Mouse (Mus musculus) midbrain, postnatal 0 days (tissue): Measurements from ENCODE around the gene Fut8. TPM values are rescaled to one million over a fixed set of nuclear protein-coding genes. Genes with fewer than 3 reads are reported as not detected.
"Not testable (repeated sequence)": the region's sequence is repeated elsewhere in the genome, so short reads cannot be mapped to it uniquely, and the experiment has no call there.

ENCODE experiments used
- ATAC-seq: fragments of 200-750 bp; cut with Nextera tagmentation; 2 replicates; pipeline ENCODE4 v1.8.0; 2017; ENCODE audit warnings: moderate number of reproducible peaks, mild to moderate bottlenecking, moderate TSS enrichment, moderate library complexity; ENCODE audit not compliant: low FRiP score
- DNase-seq: peaks from one replicate; pipeline ENCODE4 v3.0.0-alpha.2; 2015; ENCODE audit warnings: low spot score
- H3K27ac ChIP-seq: fragments of 300-500 bp; sonication (generic); 2 replicates; pipeline ENCODE4 v1.5.1; 2014; ENCODE audit warnings: low read depth, mild to moderate bottlenecking, low read length, mixed read lengths
- H3K27me3 ChIP-seq: fragments of 300-500 bp; sonication (generic); 2 replicates; pipeline ENCODE4 v1.6.1; 2014; ENCODE audit warnings: low read length, control low read depth, mixed read lengths; ENCODE audit not compliant: insufficient read depth
- H3K36me3 ChIP-seq: fragments of 300-500 bp; sonication (generic); 2 replicates; pipeline ENCODE4 v1.6.1; 2014; ENCODE audit warnings: low read length, control low read depth, mixed read lengths; ENCODE audit not compliant: insufficient read depth
- H3K4me1 ChIP-seq: fragments of 300-500 bp; sonication (generic); 2 replicates; pipeline ENCODE4 v1.6.1; 2014; ENCODE audit warnings: mild to moderate bottlenecking, control low read depth, antibody characterized with exemption, low read length, mixed read lengths; ENCODE audit not compliant: insufficient read depth
- H3K4me2 ChIP-seq: fragments of 300-500 bp; sonication (generic); 2 replicates; pipeline ENCODE4 v1.6.1; 2014; ENCODE audit warnings: low read depth, mild to moderate bottlenecking, low read length, mixed read lengths; ENCODE audit not compliant: poor library complexity, severe bottlenecking
- H3K4me3 ChIP-seq: fragments of 300-500 bp; sonication (generic); 2 replicates; pipeline ENCODE4 v1.5.1; 2014; ENCODE audit warnings: low read depth, mild to moderate bottlenecking, low read length, moderate library complexity
- H3K9ac ChIP-seq: fragments of 300-500 bp; sonication (generic); replicated peaks from 2 replicates; pipeline ENCODE4 v1.6.1; 2014; ENCODE audit warnings: mild to moderate bottlenecking, low read length, moderate library complexity, mixed read lengths; ENCODE audit not compliant: poor library complexity, severe bottlenecking
- H3K9me3 ChIP-seq: fragments of 300-500 bp; sonication (generic); 2 replicates; pipeline ENCODE4 v1.6.1; 2016; ENCODE audit warnings: low read length, control low read depth
- CTCF ChIP-seq: IDR thresholded peaks from 2 replicates; pipeline ENCODE4 v1.5.1; 2016; ENCODE audit warnings: antibody characterized with exemption, mild to moderate bottlenecking
- WGBS: fragments of 180-500 bp; shearing (Covaris S2); extraction: QIAGEN DNeasy Blood & Tissue Kit; methylation state at CpG from one replicate; pipeline ENCODE4 v1.1.7; 2014; 5-methylcytosine and 5-hydroxymethylcytosine counted together
- polyA plus RNA-seq: library from polyadenylated mRNA; unstranded; fragments of >200 nt; fragmentation: Nextera tagmentation; extraction: Ambion mirVana; gene quantifications from 2 replicates; pipeline ENCODE4 v1.2.1, GENCODE M21; 2015
- total RNA-seq: library from RNA; depleted of rRNA; stranded (reverse); fragments of >200 nt; gene quantifications from 2 replicates; pipeline ENCODE4 v1.2.3, GENCODE M21; 2014

The Fut8 gene
- total and polyA plus RNA-seq, 2 experiments from 2014 or later: 62.3 to 74.1 TPM

DNA sequence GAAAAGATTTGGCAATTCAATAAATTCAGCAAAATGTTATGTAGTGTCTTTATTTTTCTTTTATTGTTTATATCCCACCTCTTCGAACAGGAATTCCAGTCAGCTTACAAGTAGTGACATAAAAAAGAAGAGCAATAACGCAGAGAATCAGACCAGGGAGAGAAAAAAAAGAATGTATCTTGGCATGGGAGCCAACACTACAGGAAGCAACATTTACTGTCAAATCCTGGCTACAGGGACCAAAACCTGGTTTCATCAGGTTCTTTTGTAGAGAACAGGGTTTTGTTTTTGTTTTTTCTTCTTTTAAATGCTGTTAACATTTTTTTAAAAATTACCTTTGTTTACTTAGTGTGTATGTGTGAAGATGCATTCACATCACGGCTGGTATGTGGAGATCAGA is 273.7 kb downstream of the Fut8 start:
- H3K36me3 ChIP-seq: no peaks in the 10 kb centered on the region
- H3K27ac ChIP-seq: no peak overlapping the region
- H3K27me3 ChIP-seq: no peaks in the 10 kb centered on the region
- H3K9ac ChIP-seq: no peak overlapping the region
- DNase-seq (no peak), ATAC-seq (no peak)
- H3K4me1 ChIP-seq: no peaks in the 10 kb centered on the region
- H3K9me3 ChIP-seq: no peaks in the 10 kb centered on the region
- no peak overlapping the region for H3K4me3 ChIP-seq
- 80% methylated on average over 3 of the region's 3 CpGs for WGBS
- no peak overlapping the region for H3K4me2 ChIP-seq
- no peak for TF ChIP-seq CTCF

DNA sequence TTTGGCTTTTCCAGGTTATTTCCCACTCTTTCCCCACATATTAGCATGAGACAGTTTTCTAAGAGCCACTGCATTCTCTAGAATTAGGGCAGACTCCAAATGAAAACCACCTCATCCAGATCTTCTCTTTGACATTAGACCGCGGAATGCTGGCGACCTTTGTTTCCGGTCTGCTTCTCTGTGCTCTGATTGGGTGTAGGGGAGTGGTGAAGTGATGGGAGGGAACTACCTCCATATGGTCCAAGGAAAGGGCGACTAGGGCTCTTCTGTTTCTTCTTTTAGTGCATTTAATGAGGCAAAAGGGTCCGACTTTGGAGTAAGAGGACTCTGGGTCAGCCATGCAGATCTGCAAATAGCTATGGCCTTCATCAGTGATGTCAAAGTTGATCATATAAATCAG is 278.9 kb downstream of the Fut8 start:
- H3K27ac ChIP-seq: no peak overlapping the region
- no peak overlapping the region for H3K4me3 ChIP-seq
- no peaks in the 10 kb centered on the region for H3K9me3 ChIP-seq
- ATAC-seq (no peak), DNase-seq (no peak)
- no peaks in the 10 kb centered on the region for H3K36me3 ChIP-seq
- no peak overlapping the region for H3K9ac ChIP-seq
- TF ChIP-seq CTCF: no peak
- H3K27me3 ChIP-seq: no peaks in the 10 kb centered on the region
- H3K4me1 ChIP-seq: no peaks in the 10 kb centered on the region
- 91% methylated on average over 6 of the region's 6 CpGs for WGBS
- H3K4me2 ChIP-seq: no peak overlapping the region

DNA sequence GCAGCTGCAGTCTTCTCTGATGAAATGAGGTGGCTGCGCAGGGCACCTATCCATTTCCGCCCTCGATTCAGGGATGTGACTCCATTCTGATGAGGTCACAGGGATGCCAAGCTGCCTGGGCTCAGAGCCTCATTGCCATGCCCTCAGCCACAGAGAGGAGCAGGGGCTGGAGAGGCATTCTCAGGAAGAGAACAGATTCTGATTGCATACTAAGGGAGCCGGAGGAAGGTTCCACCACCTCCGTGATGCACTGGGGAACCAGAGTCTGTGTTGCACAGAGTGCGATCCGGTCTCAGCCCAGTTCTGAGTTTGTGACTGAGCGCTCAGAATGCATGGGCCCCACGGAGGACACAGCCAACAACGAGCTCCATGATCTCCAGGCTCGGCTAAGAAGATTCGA is 279.8 kb downstream of the Fut8 start:
- Histone ChIP-seq H3K9ac (no peak overlapping the region), H3K27ac (no peak overlapping the region), H3K36me3 (no peaks in the 10 kb centered on the region), H3K4me2 (no peak overlapping the region), H3K27me3 (no peaks in the 10 kb centered on the region), H3K4me3 (no peak overlapping the region), H3K4me1 (no peaks in the 10 kb centered on the region), H3K9me3 (no peaks in the 10 kb centered on the region)
- no peak for TF ChIP-seq CTCF
- no peak for DNase-seq
- no peak for ATAC-seq
- WGBS: 82% methylated on average over 12 of the region's 12 CpGs

DNA sequence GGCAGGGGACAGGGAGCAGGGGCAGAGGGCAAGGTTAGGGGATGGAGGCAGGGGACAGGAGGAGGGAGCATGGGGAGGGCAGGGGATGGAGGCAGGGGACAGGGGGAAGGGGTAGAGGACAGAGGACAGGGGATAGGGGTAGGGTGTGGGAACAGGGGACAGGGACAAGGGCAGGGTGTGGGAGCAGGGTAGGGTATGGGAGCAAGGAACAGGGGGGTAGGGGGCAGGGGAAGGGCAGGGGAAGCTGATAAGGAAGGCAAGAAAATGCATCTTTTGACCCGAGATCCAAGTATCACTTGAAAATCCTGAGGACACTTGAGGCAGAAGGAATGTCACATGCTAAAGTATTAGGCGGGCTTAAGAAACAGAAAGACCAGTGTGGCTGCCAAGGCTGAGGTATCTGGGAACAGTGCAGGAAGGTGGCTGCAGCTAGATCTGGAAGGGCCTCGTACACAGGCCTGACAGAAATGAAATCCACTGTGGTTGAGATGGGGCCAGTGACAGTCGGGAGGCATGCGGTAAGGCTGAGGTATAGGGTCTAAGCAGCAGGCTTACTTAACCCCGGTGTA is 281.7 kb downstream of the Fut8 start:
- Histone ChIP-seq H3K4me1 (no peaks in the 10 kb centered on the region), H3K27ac (no peak overlapping the region), H3K4me3 (no peak overlapping the region), H3K4me2 (no peak overlapping the region), H3K9ac (no peak overlapping the region), H3K27me3 (no peaks in the 10 kb centered on the region), H3K36me3 (no peaks in the 10 kb centered on the region), H3K9me3 (no peaks in the 10 kb centered on the region)
- 83% methylated on average over 6 of the region's 6 CpGs for WGBS
- TF ChIP-seq CTCF: no peak
- DNase-seq: no peak
- no peak for ATAC-seq

DNA sequence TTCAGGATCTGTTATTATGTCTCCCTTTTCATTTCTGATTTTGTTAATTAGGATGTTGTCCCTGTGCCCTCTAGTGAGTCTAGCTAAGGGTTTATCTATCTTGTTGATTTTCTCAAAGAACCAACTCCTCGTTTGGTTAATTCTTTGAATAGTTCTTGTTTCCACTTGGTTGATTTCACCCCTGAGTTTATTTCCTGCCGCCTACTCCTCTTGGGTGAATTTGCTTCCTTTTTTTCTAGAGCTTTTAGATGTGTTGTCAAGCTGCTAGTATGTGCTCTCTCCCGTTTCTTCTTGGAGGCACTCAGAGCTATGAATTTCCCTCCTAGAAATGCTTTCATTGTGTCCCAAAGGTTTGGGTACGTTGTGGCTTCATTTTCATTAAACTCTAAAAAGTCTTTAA is 286.1 kb downstream of the Fut8 start:
- H3K9me3 ChIP-seq, H3K36me3 ChIP-seq, H3K4me1 ChIP-seq, H3K27me3 ChIP-seq, ATAC-seq, H3K4me2 ChIP-seq, H3K4me3 ChIP-seq, H3K9ac ChIP-seq, H3K27ac ChIP-seq, DNase-seq: not testable (repeated sequence)
- 62% methylated on average over 4 of the region's 4 CpGs for WGBS
